Mouse (Mus musculus) regulatory T cell (primary cell): ENCODE data around the gene 1700023F06Rik.

Source experiments
- in situ Hi-C: fragments of 300-600 bp; cut with MboI, MseI; formaldehyde crosslinking; loops from one replicate; pipeline ENCODE4 v1.15.1; 2025; ENCODE audit warnings: high pct_unique_total_duplicates

The 1700023F06Rik gene

DNA sequence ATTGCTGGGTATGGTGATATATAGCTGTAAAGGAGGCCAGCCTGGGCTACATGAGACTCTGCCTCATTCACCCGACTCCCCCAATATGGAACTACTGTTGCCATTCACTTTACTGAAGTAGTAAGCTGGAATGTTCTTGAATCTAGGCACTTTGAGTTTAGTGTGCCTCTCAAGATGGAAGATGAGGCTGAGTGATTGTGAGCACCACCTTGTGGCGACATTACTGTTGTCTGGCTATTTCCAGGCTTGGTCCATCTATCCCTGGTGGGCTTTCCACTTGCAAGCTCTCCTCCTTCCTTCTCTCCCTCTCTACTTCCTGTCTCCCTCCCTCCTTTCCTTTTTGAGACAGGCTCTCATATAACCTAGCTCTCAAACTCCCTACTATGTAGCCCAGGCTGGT lies 23.5 kb downstream of the 1700023F06Rik start:
- in situ Hi-C loops = loop anchor here (5.0 kb wide), 1 partner anchor 72 kb away; no protein-coding TSS in a partner anchor

DNA sequence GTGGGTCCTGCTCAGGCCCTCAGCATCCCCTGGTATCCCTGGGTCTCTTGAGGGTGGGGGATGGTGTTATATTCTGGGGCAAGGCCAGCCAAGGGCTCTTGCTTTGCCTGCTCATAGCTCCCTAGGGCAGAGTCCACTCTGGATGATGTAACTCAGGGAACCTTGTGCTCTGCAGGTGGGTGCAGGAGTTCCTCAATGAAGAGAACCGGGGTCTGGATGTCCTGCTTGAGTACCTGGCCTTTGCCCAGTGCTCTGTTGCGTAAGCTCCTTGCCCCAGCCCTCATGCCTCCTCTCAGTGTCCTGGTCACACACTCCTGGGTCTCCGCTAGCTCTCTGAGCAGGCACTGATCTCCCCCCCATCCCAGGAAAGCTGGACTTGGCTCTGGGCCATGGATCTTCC lies 26.4 kb downstream of the 1700023F06Rik start:
- in situ Hi-C loops = loop anchor here (5.0 kb wide), 1 partner anchor 75 kb away; no protein-coding TSS in a partner anchor

DNA sequence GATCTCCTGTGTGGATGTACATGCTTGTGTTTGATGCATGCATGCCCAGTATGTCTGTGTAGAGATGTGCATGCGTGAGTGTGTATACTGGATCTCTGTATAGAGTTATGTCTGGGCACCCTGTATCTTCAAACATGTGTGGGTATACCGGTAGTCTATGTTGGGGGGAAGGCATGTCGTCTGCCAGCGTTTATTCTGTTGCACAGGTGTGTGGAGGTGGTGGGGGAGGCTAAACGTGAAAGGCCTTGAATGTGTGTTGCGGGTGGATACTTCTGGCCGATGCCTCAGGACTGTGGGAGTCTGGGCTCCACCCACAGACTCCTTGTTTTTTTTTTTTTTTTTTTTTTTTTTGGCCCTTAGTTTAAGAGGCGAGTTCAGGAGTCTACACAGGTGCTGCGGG lies 27.0 kb downstream of the 1700023F06Rik start:
- in situ Hi-C loops = loop anchor here (5.0 kb wide), 1 partner anchor 76 kb away; no protein-coding TSS in a partner anchor

DNA sequence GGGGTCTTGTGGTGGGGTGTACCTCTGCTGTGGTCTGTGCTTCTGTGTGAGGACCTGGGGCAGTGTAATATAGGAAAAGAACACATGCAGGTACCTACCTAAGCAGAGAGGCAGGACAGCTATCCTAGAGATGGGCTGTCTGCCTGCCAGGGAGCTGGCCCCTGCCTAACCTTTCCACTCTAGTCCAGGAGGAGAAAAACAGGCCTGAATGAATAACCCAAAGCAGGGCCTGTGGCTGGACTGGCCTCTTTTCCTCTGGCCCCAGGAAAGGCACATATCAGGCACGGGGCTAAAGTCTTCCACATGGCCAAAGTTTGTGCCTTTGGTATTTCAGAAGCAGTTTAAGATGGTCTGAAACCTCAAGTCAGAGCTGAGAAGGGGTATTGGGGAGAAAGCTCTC lies 27.9 kb downstream of the 1700023F06Rik start:
- in situ Hi-C loops = loop anchor here (5.0 kb wide), 1 partner anchor 77 kb away; no protein-coding TSS in a partner anchor

DNA sequence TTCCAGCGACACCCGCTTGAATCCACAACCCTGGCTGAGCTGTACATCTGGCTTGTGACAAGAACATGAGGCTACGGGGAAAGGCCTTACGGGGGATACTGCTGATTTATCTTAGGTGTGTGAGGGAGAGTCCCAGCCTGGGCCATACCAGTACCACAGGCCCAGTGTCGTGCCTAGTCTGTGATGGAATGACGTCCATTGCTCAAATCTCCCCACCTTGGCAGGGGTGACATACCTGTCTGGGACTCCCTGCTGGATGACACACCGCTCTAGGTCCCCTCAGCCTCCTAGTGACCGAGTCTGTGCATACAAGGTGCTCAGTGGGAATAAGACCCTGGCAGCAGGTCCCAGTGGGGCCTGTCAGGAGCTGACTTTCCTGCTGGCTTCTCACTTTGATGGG lies 29.6 kb downstream of the 1700023F06Rik start:
- in situ Hi-C loops = no loop called here

DNA sequence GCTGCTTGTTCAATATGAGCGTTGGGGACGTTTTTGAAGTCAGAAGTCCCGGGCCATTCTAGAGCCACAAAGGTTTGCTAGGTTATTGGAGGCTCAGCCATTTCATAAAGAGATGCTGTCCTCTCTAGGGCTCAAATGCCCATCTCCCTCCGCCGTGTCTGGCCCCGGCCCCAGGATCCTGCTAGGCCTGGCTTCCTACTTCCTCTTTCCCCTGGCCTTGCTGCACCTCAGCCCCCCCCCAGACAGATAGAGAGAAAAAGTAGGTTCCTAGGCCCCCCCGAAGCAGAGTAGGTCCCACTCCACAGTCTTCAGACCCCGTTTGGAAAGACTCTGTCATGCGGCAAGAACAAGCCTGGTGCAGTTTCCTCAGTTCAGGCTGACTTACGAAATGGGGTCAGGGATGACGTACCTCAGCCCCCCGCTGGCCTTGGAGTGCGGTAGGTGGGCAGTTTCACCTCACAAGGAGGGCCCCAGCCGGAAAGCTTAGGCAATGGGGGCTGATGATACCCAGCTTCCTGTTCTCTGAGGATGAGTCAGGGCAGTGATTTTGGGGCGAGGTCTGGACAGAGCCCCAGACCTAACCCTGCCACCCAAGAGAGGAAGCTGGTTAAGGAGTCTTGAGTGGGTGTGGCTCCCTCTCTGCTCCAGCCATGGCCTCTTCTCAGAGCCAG lies 30.4 kb downstream of the 1700023F06Rik start:
- in situ Hi-C loops = no loop called here

DNA sequence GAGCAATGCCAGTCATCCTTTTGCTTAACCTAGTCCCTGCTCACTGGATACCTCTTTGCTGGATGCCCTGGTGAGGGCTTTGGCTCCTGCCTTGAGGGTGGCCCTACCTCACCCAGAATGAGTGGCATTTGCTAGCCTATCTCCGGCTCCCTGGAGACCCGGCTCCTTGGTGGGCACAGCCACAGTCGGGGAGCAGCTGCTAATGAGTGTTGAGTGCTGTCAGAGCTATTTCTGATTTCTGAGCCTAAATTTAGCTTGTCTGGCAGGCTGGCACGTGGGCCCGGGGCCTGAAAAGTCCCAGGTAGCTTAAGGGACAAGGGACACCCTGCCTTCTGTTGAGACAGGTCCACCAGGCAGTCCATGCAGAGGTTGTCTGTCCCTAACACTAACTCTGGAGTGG lies 31.1 kb downstream of the 1700023F06Rik start:
- in situ Hi-C loops = no loop called here

DNA sequence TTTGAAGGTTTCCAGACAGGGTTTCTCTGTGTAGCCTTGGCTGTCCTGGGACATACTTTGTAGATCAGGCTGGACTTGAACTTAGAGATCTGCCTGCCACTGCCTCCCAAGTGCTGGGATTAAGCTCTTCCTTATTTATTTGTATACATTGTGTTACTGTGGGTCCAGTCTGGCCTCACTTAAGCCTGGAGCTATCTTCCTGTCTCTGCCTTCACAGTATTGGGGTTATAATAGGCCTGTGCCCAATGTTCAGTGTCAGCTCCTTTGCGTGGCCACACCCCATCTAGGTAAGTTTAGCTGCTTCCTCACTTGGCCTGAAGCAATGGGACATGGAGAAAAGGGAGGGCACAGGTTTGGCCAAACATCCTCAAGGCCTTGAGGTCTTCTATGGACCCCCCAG lies 31.8 kb downstream of the 1700023F06Rik start:
- in situ Hi-C loops = no loop called here

DNA sequence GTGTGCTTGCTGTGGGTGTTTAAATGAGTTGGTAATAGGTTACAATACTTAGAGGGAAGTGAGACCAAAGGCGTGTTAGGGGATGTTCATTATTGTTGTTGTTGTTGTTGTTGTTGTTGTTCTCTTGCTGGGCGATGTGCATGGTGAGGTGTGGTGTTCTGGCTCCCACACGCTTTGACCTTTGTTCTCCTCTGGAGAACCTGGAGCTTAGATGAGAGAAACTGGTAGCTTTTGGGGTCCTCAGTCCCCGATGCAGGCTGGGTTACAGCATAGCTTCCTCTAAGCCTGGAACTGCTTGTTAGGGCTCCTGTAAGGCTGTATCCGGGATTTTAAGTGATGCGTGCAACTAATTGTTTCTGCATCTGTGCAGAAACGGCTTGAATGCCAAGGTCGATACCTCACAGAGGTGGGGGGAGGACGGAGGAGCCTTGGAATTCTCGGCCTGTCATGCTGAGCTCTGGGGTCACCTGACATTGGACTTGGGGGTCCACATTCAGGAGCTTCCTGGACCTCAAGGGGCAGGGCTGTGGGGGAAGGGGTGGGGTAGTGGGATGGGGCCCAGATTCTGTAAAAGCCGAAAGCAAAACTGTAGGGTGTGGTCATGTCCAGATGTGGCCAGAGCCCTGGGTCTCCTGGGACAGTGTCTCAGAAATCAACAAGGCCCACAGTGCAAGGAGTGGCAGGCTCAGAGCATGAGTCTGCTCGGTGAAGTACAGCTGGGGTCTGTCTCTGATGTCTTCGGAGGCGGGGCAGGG lies 32.5 kb downstream of the 1700023F06Rik start:
- in situ Hi-C loops = no loop called here

DNA sequence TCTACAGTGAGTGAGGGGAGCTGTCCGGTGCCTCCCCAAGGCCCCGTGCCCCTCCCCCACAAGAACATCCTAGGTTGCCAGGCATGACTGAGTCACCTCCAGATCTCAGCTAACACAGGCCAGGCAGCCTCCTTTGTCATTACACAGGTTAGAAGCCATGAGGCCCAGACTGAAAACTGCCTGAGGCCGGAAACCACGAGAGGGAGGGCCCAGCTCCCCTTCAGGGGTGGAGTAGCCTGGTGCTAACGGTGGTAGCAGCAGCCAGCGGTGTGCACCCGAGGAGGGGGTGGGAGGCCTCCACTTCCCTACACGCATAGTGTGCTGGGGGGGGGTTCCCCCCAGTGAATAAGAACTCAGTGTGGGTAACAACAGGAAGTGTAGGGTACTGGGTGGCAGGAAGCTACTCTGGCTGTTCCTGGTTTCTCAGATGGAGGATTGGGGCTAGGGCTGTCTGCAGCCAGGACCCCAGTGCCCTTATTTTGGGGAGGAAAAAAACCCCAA lies 33.4 kb downstream of the 1700023F06Rik start:
- in situ Hi-C loops = loop anchor here (5.0 kb wide), 1 partner anchor 152 kb away; no protein-coding TSS in a partner anchor

DNA sequence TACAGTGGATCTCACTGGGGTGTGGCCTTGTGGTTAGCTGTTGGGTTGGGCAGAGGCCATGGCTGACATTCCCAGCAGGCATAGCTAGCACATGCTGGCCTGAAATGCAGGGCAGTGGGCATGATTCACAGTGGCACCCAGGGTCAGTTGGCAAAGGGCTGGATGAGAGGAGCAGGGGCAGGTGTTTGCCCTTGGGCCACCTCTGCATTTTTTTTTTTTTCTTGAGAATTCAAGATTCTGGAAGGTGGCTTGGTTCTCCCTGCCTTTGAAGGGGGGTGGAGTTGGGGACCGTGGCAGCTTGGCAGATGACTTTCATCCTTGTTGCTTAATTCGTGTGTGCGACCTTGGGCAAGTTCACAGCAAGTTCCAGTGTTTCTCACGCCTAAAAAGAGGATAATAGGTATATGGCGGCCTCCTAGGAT lies 33.9 kb downstream of the 1700023F06Rik start:
- in situ Hi-C loops = loop anchor here (5.0 kb wide), 1 partner anchor 153 kb away; no protein-coding TSS in a partner anchor

DNA sequence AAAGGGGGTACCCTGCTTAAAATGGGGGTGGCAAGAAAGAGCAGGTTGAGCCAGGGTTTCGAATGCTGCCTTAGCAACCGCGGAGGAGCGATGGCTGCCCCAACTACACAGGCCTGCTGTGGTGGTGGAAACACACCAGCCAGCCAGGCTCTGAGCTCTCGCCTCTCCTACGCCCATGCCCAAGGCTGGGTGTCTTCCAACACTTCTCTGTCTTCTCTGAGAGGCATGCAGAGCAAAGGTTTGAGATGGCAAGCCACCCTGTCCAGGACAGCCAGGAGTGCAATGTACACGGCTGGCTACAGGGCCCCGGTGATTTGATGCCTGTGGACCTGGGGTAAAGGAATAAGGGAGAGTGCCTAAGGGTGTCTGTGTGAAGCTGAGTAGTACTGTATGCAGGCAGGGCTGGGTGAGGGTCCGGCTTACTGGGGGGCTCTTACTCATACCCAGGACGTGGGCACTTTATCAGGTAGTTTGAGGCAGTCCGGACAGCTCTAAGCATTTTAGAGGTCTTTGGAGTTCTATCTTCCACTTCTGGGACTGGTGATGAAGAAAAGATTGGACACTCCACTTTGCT lies 34.5 kb downstream of the 1700023F06Rik start:
- in situ Hi-C loops = loop anchor here (5.0 kb wide), 1 partner anchor 153 kb away; no protein-coding TSS in a partner anchor

DNA sequence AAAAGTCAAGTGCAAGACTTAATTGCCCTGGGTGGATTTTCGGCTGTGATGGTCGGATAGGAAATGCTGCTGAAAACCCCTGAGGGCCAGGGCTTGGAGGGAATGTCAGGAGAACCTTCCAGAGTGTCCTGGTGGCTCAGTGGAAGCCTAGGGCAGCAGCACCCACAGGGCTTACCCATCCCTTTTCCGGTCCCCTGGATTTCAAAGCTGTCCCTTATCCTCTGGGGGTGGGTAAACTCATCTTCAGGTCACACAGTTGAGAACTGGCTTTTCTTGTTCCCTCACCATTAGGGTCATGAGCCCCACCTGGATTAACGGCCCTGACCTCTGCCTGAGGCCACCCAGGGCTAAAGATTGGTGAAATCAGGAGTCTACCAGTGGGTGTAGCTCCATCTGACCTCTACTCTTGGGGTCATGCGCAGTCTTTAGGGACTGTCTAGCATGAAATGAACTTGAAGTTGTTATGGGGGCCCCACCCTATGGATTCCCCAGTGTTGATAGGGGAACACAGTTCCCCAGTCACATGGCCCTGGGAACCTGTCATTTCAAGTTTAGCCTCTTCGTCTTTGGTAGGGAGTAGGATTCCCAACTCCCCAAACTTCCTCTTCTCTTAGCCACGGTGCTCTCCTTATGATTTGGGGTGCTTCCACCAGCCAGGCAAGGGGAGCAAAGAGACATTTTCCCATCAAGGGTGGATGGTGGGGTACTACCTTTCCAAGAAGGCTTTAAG lies 35.2 kb downstream of the 1700023F06Rik start:
- in situ Hi-C loops = loop anchor here (5.0 kb wide), 1 partner anchor 154 kb away; no protein-coding TSS in a partner anchor

DNA sequence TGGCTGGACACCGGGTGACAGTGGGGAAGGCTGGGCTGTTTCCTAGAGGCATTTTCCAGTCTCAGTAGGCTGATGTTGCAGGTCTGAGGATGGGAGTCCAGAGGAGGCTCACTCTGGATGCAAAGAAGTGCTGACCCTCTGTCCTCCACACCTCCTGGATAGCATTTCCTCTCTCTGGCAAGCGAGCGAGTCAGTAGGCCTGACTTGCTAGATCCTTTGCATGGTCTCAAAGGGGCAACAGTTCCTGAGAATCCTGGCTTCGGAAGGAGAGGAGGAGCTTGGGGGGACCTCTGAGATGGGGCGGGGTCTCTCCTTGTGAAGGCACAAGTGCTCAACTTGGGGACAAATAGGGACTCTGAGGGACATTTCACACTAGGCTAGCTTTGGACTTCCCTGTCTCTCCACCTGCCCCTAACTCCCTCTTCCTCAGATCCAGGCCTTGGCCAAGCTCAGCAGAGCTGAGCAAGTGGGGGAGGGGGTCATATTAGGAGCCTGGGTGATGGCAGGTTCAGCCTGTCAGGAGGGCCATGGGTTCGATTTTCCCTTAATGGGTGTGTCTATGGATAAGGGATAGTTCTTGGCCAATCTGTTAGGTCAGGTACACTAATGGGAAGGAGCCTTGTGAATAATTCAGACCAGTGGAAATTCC lies 35.8 kb downstream of the 1700023F06Rik start:
- in situ Hi-C loops = loop anchor here (5.0 kb wide), 1 partner anchor 155 kb away; no protein-coding TSS in a partner anchor

DNA sequence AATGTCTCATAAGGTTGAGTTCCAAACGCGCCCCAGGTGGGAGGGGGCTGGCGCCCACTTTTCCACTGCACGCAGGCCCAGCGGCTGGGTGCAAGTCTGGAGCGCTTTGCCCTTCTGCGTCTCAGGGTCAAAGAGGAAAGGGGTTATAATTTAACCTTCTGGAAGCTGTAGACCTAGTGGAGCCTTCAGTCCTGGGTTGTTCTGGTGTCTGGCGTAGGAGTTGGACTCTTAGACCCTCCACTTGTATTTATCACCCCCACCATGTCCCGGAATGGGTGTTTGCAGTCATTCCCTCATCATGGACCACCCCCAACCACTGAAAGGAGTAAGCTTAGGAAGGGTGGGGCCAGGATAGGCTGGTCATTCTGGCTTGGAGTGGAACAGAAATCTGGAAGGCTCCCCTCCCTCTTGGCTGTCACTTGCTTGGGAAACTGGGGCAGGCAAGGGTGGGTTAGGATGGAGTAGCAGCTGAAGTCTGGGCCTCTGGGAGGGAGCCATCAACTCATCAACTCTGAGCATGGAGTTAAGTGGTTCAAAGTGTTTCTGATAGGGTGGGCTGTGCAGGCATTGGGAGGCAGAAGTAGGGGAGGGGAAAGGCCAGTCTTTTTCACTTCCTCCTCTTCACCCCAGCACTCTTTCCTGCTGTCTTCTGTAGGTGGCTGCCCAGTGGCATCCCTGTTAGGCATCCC lies 36.5 kb downstream of the 1700023F06Rik start:
- in situ Hi-C loops = loop anchor here (5.0 kb wide), 1 partner anchor 155 kb away; no protein-coding TSS in a partner anchor

DNA sequence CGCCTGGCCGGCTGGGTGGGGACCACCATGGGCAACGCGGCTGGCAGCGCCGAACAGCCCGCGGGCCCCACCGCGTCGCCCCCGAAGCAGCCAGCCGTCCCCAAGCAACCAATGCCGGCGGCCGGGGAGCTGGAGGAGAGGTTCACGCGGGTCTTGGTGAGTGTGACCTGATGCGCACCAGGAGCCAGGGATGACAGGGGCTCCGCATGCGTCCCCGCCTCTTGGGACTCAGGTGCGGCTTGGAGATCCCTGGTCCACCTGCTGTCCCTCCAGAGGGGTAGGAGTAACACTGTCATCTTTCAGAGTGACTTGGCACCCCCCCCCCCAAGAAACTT lies 37.1 kb downstream of the 1700023F06Rik start:
- in situ Hi-C loops = loop anchor here (5.0 kb wide), 1 partner anchor 156 kb away; no protein-coding TSS in a partner anchor

DNA sequence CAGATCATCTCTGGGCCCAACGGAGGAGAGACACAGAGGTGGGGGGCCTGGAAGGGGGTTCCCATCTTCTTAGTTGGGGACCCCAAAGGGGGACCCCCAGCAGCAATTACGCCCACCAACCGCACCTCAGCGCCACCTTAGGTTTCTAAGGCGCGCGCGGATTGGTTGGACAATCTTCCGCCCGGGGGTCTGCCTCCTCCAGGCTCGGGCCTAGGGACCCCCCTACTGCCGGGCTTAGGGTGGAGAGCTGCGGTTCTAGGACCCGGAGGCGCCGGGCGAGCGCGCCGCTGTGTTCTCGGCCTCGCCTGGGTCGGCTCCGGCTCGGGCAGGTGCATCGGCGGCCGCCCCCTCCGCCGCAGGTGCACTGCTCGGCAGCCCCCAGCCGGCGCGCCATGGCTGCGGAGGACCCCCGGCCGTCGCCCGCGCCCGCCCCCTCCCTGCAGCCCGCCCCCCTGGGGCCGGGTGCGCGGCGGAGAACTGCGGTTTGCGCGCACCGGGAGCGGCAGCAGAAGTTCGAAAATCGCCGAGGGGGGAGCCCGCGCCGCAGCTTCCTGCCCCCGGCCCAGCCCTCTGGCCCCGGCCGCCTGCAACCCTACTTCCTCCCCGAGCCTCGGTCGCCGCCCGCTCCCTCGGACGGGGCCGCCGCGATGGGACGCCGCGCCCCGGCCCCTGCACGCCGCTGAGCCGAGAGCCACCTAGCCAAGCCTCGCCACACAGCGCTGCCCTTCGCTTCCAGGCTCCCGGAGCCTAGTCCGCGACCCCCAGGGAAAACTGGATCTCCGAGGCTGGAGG lies 37.7 kb downstream of the 1700023F06Rik start, which contains the start of gene Fmnl1:
Gene Fmnl1, plus strand, starts transcription at position 614 of the 792 bp plus-strand sequence.
- in situ Hi-C loops = loop anchor here (5.0 kb wide), 1 partner anchor 157 kb away; no protein-coding TSS in a partner anchor

DNA sequence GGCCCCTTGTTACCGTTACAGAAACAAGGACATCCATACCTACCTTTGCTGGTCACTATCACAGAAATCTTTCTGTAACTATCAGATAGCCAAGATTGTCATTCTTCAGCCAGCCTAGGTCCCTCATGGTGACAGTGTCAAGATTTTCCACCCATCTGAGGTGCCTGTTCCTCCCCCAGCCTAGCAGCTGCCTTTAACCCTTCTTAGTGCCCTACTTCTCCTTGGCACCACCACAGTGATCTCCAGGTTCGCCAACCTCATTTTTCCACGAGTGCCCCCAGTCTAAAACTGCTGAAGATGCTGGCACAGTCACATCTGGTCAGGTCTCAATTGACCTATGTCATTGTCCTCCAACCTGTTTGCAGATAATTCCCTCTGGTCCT lies 38.3 kb downstream of the 1700023F06Rik start:
- in situ Hi-C loops = loop anchor here (5.0 kb wide), 1 partner anchor 157 kb away; no protein-coding TSS in a partner anchor

DNA sequence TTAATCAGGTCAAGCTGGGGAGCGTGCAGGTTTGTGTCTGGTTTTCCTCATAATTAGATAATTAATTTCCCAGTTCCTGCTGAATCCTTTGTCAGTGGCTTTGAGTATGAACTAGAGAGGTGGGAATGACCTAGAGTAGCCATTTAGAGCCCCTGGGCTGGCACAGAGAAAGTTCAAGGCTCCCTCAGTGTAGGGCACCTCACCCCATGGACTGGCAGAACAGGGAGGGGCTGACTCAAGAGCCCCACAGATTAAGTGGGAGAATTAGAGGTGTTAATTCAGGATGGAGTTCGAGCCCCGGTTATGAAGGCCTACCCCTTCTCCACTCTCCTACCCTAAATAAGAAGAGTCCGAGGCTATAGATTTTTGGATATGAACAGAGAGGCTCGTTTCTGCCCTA lies 38.7 kb downstream of the 1700023F06Rik start:
- in situ Hi-C loops = loop anchor here (5.0 kb wide), 1 partner anchor 158 kb away; no protein-coding TSS in a partner anchor
